In the genomic region with DNA sequence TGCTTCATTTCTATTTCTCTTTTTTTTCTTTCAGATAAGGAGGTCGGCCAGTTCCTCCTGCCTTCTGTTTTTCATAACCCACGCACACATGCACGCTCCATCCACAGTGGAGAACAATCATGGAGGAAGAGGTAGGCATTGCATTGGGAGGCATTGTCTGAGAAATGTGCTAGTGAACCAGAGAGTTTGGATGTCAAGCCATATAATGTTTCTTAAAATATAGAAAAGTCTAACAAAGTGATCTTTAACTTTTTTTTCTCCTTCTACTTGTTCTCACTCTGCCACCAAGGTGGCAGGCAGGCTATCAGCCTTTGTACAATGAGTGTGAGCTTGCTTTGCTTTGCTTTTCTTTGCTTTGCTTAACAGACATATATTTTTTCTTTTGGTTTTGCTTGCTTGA, we compare ENCODE assay signal across 9 mouse cellular contexts. TPM values are rescaled to one million over a fixed set of nuclear protein-coding genes. Genes with fewer than 3 reads are reported as not detected.
A peak's percentile ranks its signal among the peaks of the same experiment; 100 is the strongest.
DNase-seq lines count a peak whose midpoint lies in the region; ATAC-seq and TF ChIP-seq lines count a peak whose summit lies in the region.
"Had no signal": no experiment of that assay in that cellular context is flagged by ENCODE, and none has a peak within 500 bp of the region (broad histone marks: within the 10 kb centered on the region; RNA-seq: fewer than 3 reads in every experiment).

No protein-coding gene starts in this region.

- no peak for ATAC-seq in hindbrain, embryonic 11.5 days (ENCODE audit: low FRiP score)
- no peak for ATAC-seq in hindbrain, embryonic 12.5 days (ENCODE audit: low FRiP score)
- ATAC-seq in liver, embryonic 14.5 days (ENCODE audit: insufficient read depth) = no peak

- TF ChIP-seq CTCF in liver, embryonic 14.5 days (IDR thresholded peaks at IDR 0.05; ENCODE audit: low read depth) = no peak

- H3K9me3 ChIP-seq in hindbrain, embryonic 11.5 days (ENCODE audit: control insufficient read depth, low read length) = no peaks in the 10 kb centered on the region
- no peaks in the 10 kb centered on the region; the same call in 1 of the 2 replicates for H3K9me3 ChIP-seq in hindbrain, embryonic 12.5 days (replicated peaks)
- H3K9me3 ChIP-seq in ES-E14 (ENCODE audit: control insufficient read depth, insufficient read depth, low read depth, low read length) = no peaks in the 10 kb centered on the region
- H3K9me3 ChIP-seq in liver, embryonic 14.5 days (ENCODE audit: control insufficient read depth, low read length) = no peaks in the 10 kb centered on the region

- no peaks in the 10 kb centered on the region for H3K36me3 ChIP-seq in hindbrain, embryonic 11.5 days (ENCODE audit: control insufficient read depth, insufficient read depth, low read length)
- no peaks in the 10 kb centered on the region for H3K36me3 ChIP-seq in hindbrain, embryonic 12.5 days
- no peaks in the 10 kb centered on the region for H3K36me3 ChIP-seq in ES-E14 (ENCODE audit: control insufficient read depth, insufficient read depth, low read length, poor library complexity, severe bottlenecking)
- no peaks in the 10 kb centered on the region for H3K36me3 ChIP-seq in liver, embryonic 14.5 days (replicated peaks; ENCODE audit: control insufficient read depth, insufficient read depth, low read depth)

- peak; percentile 62 for DNase-seq in hindbrain, embryonic 11.5 days (ENCODE audit: low spot score)
- peak; percentile 87 for DNase-seq in ES-E14 (ENCODE audit: low read depth, low spot score)
- peak; percentile 70 for DNase-seq in embryo, embryonic 10 days (ENCODE audit: low spot score)
- peak; percentile 44 to 59 (median 58) for DNase-seq in liver, embryonic 14.5 days (ENCODE audit: low read depth in 3 of 3, low spot score in 3 of 3)
- no peak for DNase-seq in ovary, postnatal 14 days (ENCODE audit: low spot score)
- no peak for DNase-seq in urinary bladder, adult 2 months (ENCODE audit: low spot score)
- DNase-seq in cerebellum, postnatal 36 days = no peak
- DNase-seq: cerebellum, adult 9-10 months had no signal

- no peaks in the 10 kb centered on the region for H3K4me1 ChIP-seq in hindbrain, embryonic 11.5 days (replicated peaks; ENCODE audit: control insufficient read depth, insufficient read depth, low read length)
- H3K4me1 ChIP-seq in hindbrain, embryonic 12.5 days = no peaks in the 10 kb centered on the region
- no peaks in the 10 kb centered on the region for H3K4me1 ChIP-seq in ES-E14 (ENCODE audit: control insufficient read depth in 2 of 2, insufficient read depth in 2 of 2, low read length in 2 of 2, poor library complexity in 1 of 2)
- H3K4me1 ChIP-seq in liver, embryonic 14.5 days (replicated peaks; ENCODE audit: control insufficient read depth in 2 of 2, insufficient read depth in 2 of 2, low read length in 1 of 2) = no peaks in the 10 kb centered on the region

- H3K27me3 ChIP-seq in hindbrain, embryonic 11.5 days (ENCODE audit: control insufficient read depth, insufficient read depth, low read length) = no peaks in the 10 kb centered on the region
- no peaks in the 10 kb centered on the region for H3K27me3 ChIP-seq in hindbrain, embryonic 12.5 days
- H3K27me3 ChIP-seq in liver, embryonic 14.5 days (ENCODE audit: control insufficient read depth, insufficient read depth, low read length) = no peaks in the 10 kb centered on the region

- TF ChIP-seq EP300 in liver, embryonic 14.5 days (IDR thresholded peaks at IDR 0.05; ENCODE audit: low read depth) = no peak

- H3K27ac ChIP-seq in hindbrain, embryonic 11.5 days (ENCODE audit: low read depth, low read length) = no peak overlapping the region
- no peak overlapping the region for H3K27ac ChIP-seq in hindbrain, embryonic 12.5 days
- no peak overlapping the region for H3K27ac ChIP-seq in ES-E14 (ENCODE audit: insufficient read depth, low read depth, low read length, poor library complexity, severe bottlenecking)
- no peak overlapping the region for H3K27ac ChIP-seq in liver, embryonic 14.5 days

- no peak overlapping the region for H3K4me3 ChIP-seq in hindbrain, embryonic 11.5 days (ENCODE audit: low read depth, low read length)
- H3K4me3 ChIP-seq in hindbrain, embryonic 12.5 days = no peak overlapping the region
- no peak overlapping the region for H3K4me3 ChIP-seq in ES-E14 (ENCODE audit: insufficient read depth in 1 of 2, low read depth in 1 of 2, low read length in 2 of 2, poor library complexity in 1 of 2, severe bottlenecking in 1 of 2)
- no peak overlapping the region for H3K4me3 ChIP-seq in liver, embryonic 14.5 days (ENCODE audit: insufficient read depth in 1 of 2, low read depth in 2 of 2, low read length in 2 of 2)

- H3K9ac ChIP-seq in hindbrain, embryonic 11.5 days (ENCODE audit: low read depth, low read length) = no peak overlapping the region
- no peak overlapping the region for H3K9ac ChIP-seq in hindbrain, embryonic 12.5 days
- H3K9ac ChIP-seq in ES-E14 (ENCODE audit: insufficient read depth, low read depth, low read length, poor library complexity, severe bottlenecking) = no peak overlapping the region
- H3K9ac ChIP-seq in liver, embryonic 14.5 days (replicated peaks) = no peak overlapping the region

- in situ Hi-C loops in ES-E14 (cut with MboI; ENCODE audit: low sequenced_read_pairs in 2 of 2, unreplicated experiment in 2 of 2) = no loop called here

- H3K4me2 ChIP-seq in hindbrain, embryonic 11.5 days (replicated peaks; ENCODE audit: low read depth, low read length) = no peak overlapping the region
- H3K4me2 ChIP-seq in hindbrain, embryonic 12.5 days (replicated peaks) = no peak overlapping the region
- no peak overlapping the region for H3K4me2 ChIP-seq in liver, embryonic 14.5 days (ENCODE audit: low read depth)

- 55% methylated on average over 3 of the region's 3 CpGs for WGBS in hindbrain, embryonic 11.5 days
- 49% methylated on average over 3 of the region's 3 CpGs for WGBS in hindbrain, embryonic 12.5 days
- WGBS in liver, embryonic 14.5 days (ENCODE audit: insufficient replicate concordance) = 46% methylated on average over 3 of the region's 3 CpGs

TF ChIP-seq in ES-E14, 5 proteins besides CTCF, POLR2A, EP300 and RAD21:
- TF ChIP-seq ZNF384 (IDR thresholded peaks at IDR 0.05; ENCODE audit: low read depth, low read length) (no peak), CHD2 (IDR thresholded peaks at IDR 0.05; ENCODE audit: low read depth, low read length) (no peak), MAFK (IDR thresholded peaks at IDR 0.05; ENCODE audit: insufficient read depth, low read depth, low read length) (no peak), ZC3H11A (IDR thresholded peaks at IDR 0.05; ENCODE audit: borderline replicate concordance, low read depth, low read length) (no peak), HCFC1 (IDR thresholded peaks at IDR 0.05; ENCODE audit: borderline replicate concordance, insufficient read depth, low read length) (no peak)

RNA-seq across cellular contexts. Expression of gene Polr3k, which starts 53.7 kb away (rescaled TPM):
- 96.5 and 97.5 TPM in 2 replicates for polyA plus RNA-seq in hindbrain, embryonic 11.5 days (2014; fragmentation: Nextera tagmentation; extraction: Ambion mirVana)
- polyA plus RNA-seq in hindbrain, embryonic 12.5 days (2016; fragmentation: Nextera tagmentation; extraction: Ambion mirVana) = 86.2 and 92.4 TPM in 2 replicates
- 21.3 and 26.9 TPM in 2 replicates for total RNA-seq in ES-E14 (2012; rRNA removed)
- polyA plus RNA-seq in liver, embryonic 14.5 days (2012; rRNA removed) = 7.7 and 12.7 TPM in 2 replicates
- polyA plus RNA-seq in liver, embryonic 14.5 days (2014; fragmentation: Nextera tagmentation; extraction: Ambion mirVana) = 31.0 and 31.5 TPM in 2 replicates
- 20.5 and 23.0 TPM in 2 replicates for polyA plus RNA-seq in urinary bladder, adult 2 months (2012; rRNA removed)

Comparison
In these comparisons a context has a peak if more than half of its experiments do, and no peak if none do; other contexts are left out.
1. DNase-seq: peak in hindbrain, embryonic 11.5 days (single experiment), ES-E14 (single experiment), embryo, embryonic 10 days (single experiment) and liver, embryonic 14.5 days (3 of 3); none in ovary, postnatal 14 days (single experiment), urinary bladder, adult 2 months (single experiment) and cerebellum, postnatal 36 days (0 of 2).